Mouse (Mus musculus) left cerebral cortex, adult 9 months (tissue): ENCODE measurements around the gene Chrna1.
"Not testable (repeated sequence)": the region's sequence is repeated elsewhere in the genome, so short reads cannot be mapped to it uniquely, and the experiment has no call there.

Source experiments
- DNase-seq, 2 experiments: peaks; one replicate each; pipeline ENCODE4 v3.0.0; 2022; ENCODE audit warnings: low spot score in 2 of 2

The Chrna1 gene

DNA sequence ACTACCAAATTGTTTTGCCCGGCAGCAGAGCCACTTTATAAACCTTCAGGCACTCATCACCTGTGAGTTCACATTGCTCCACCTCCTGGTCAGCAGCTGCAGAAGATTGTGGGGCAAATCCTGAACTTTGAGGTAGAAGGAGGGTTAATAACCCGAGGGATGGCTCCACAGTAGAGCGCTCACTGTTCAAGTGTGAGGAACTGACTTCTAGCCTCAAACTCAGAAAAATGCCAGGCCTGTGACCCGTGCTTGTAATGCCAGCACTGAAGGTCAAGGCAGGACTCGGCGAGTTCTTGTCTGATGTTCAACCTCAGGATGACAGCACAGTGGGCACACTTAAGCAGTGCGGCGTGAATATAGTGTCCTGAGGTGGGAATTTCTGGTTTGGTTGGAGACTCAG is 22.2 kb downstream of the Chrna1 start:
- DNase-seq: no peak

- DNase-seq: not testable (repeated sequence)
These were observed 23.1 kb downstream of the Chrna1 start for GRCm38 (mm10) chr2:73557061-73557460.

DNA sequence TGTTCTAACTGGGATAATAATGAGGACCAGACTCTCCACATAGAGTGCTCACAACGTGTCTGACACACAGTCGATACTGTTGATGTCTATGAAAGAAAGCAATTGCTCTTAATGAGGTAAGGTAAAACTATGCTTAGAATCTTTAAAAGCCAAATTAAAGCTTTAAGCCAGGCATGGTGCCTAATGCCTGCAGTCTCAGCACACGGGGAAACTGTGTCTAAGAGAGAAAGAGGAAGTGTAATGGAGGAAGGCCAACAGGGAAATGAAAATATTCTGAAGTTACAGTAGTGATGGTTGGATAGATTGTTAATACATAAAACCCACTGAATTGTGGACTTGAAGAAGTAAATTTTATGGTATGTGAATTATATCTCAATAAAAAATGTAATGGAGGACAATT is 25.7 kb downstream of the Chrna1 start:
- DNase-seq: no peak

GRCm38 (mm10) chr2:73552926-73553325 is 27.2 kb downstream of the Chrna1 start:
- DNase-seq: no peak

DNA sequence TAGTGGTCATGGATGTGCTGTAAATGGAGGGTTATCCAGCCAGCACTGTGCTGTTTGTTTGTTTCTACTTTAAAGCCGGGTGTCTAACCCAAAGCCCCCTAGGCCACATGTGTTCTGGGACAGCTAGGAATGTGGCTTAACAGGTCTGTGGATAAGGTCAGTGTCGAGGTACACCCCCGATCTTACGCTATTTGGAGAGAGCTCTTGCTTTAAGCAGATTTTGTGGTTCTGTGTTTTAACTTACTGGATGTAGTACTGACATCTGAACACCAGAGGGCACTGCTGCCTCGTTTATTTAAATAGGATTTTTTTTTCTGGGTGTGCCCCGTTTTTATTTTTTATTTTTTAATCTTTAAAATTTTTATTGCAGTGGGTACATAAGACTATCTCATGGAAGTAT is 29.4 kb downstream of the Chrna1 start:
- DNase-seq: peak in 1 of 2 experiments; percentile 58

GRCm38 (mm10) chr2:73548542-73548941 is 31.6 kb downstream of the Chrna1 start:
- DNase-seq: no peak

- no peak for DNase-seq
These were observed 32.9 kb downstream of the Chrna1 start for GRCm38 (mm10) chr2:73547256-73547655.

DNA sequence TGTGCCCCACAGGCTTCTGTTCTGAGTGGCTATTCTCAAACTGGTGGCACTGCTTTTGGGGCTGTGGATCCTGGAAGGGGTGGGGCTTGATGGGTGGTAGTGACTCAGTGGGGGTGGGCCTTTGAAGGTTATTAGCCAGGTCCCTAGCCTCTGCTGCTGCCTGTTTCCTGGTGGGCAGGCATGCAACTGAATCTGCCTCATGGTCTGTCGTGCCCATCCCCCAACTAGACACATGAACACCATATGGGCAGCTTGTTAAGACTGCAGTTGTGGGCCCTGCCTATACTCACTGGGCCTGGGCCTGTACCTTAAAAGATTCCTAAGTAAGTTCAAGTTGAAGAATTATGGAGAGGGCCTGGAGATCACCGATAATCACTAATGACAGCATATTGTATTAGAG is 34.6 kb downstream of the Chrna1 start:
- DNase-seq: no peak

DNA sequence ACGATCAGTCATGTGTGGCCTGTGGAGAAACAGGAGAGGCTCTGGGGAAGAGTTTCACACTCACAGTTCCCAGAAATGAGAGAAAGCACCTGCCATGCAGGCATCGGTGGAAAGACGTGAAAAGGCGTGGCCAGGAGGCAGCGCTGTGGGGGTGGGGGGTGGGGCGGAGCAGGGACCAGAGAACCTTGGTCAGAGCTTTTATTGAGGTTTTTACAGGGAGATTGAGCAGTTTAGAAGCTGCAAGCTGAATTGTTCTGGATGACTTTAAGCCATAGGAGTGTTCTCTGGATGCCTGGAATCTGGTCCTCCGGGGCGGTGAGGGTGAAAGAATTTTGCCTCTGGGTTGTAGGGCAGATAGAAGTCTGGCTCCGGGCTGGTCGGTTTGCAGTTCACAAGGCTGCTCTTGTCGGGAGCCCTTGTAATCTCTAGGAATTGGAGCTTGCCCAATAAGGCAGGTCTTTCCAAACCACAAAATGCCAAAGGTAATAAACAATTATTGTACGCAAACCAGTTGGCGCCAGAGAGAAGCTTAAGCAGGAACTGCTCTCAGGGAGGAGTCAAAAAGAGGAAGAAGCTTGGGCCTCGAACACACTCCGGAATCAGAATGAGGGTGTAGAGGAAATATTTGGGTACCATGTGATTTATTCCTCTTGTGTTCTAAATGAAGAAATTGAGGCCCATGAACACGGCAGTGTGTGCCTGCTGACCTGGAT is 39.5 kb downstream of the Chrna1 start:
- no peak for DNase-seq

DNA sequence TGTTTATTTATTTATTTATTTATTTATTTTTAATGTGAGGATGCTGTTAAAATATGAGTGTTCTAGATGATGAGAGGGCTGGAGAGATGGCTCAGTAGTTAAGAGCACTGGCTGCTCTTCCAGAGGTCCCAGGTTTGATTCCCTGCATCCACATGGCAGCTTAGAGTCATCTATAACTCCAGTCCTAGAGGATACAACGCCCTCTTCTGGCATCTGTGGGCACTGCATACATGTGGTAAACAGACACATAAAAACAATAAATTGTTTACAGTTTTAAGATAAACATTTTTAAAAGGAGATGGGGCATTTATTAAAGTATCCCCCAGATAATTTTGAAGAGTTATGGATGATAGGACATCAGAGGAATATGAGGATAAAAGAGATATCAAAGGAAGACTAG is 40.4 kb downstream of the Chrna1 start:
- DNase-seq: no peak

GRCm38 (mm10) chr2:73539141-73539540 is 41.0 kb downstream of the Chrna1 start:
- DNase-seq: no peak

DNA sequence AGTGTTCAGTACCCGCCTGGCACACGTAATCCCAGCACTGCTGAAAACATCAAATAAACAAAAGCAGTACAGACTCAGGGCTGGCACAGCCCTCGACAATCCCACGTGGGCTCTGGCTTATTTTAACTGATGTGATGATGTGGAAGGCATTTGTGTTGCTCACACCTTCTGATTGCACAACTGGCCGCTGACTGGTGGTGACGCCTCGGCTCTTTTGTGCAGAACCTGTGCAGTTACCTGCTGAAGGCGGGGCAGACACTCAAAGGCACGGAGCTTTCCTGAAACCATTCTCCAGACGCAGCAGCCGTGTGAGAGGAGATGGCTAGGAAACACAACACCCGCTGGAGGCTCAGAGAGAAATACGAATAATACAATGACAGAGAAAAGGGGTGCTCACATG is 41.5 kb downstream of the Chrna1 start:
- DNase-seq: no peak

DNA sequence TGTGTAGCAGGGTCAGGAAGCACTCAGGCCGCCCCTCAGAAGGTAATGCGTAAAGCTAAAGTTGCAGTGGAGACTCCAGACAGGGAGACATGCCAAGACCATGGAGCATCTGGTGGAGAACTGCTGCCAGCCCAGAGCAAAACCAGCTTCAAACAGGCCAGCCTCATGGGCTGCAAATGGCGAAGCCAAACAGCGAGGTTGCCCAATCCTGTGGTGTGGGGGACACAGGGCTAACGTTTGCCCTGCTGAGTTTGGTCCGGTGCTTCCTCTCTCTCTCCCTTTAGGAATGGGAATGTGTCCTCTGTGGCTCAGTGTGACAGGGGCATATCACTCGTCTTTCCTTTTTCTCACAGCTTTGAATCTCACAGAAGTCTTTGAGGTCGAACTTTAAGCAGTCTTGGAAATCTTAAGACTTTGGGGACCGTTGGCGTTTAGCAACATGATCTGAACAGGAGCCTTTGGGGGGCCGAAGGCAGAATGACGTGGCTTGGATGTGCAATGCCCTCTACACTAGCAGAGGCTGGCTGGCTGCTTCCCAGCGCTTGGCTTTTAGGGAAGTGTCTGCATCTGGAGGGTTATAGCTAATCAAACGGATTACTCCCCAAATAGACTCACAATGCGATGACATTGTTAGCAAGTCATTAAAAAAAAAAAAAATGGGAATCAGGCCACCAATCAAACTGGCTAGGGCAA is 43.9 kb downstream of the Chrna1 start:
- DNase-seq: no peak

- DNase-seq: no peak
These were observed 45.4 kb downstream of the Chrna1 start for GRCm38 (mm10) chr2:73534720-73535119.

- DNase-seq: no peak
These were observed 49.7 kb downstream of the Chrna1 start for GRCm38 (mm10) chr2:73530487-73530886.

GRCm38 (mm10) chr2:73529356-73530330 is 50.5 kb downstream of the Chrna1 start, which contains the start of gene Wipf1:
TSS of gene Wipf1 (minus strand) at chr2:73529734.
- peak in 1 of 2 experiments; percentile 66 for DNase-seq

- DNase-seq: no peak
These were observed 51.4 kb downstream of the Chrna1 start for GRCm38 (mm10) chr2:73528516-73529355.

- DNase-seq: no peak
These were observed 52.2 kb downstream of the Chrna1 start for GRCm38 (mm10) chr2:73527956-73528355.

DNA sequence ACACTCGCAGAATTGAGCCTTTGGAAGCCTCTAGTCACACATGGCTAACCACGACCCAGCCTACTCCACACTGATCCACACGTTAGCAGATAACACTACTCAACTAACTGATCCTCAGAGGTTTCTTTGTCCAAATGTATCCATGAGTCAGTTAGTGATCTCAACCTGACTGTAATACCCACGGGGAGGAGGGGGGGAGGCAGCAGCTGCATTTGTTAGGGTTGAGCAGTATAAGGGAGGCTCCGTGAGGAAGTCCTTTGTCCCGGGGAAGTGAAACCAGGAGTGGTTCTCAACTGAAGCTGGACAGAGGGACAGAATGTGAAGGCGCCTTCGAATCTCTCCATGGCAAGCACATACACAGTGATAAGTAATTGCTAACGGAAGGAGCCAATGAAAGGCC is 53.4 kb downstream of the Chrna1 start:
- DNase-seq: no peak

DNA sequence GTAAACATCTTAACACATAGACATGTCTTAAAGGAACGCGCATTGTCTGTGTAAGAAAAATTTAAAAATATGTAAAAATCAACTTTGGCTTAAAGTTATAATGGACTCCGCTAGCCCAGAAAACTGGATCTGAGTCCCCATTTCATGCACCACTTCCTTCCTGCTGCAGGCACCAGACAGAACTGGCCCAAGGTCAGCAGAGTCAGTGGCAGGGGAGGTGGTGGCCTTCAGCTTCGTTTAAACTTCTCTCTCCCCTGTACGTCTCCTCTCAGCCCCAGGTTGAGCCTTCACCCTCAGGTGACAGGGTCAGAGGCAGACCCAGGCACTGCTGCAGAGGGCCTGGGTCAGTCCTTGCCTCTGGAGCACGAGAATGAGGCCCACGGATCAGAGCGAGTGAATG is 57.2 kb downstream of the Chrna1 start:
- no peak for DNase-seq

DNA sequence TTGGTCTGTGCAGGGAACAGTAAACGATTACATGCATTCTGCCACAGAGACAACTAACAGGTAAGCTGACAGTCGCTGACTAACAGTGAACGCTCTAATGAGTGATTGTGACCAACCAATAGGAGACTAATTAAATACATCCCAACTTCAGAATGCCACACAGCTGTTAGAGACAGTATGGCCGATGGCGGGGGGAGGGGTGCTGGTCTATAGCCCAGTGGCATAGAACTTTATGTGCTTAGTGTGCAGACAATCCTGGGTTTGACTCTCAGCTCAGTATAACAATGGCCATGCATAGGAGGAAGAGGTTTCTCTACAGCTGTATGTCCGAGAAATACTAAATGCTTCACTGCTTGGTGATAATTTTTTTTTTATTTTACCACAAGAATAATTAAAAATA is 57.8 kb downstream of the Chrna1 start:
- DNase-seq: no peak
